Mouse (Mus musculus) layer of hippocampus, adult 6 months (tissue): ENCODE measurements around the gene Olfr1148. TPM values are rescaled to one million over a fixed set of nuclear protein-coding genes. Genes with fewer than 3 reads are reported as not detected.

Experiments used
- long read RNA-seq, 2 experiments: library from polyadenylated mRNA; unstranded; transcript quantifications; one replicate each; pipeline ENCODE4 v2.0.0; 2019 to 2020
- polyA plus RNA-seq: library from polyadenylated mRNA; unstranded; fragments of <200 nt; fragmentation: Nextera tagmentation; gene quantifications from 2 replicates; pipeline ENCODE4 v1.2.3, GENCODE M21; 2021

The Olfr1148 gene
- not detected in 2 replicates for polyA plus RNA-seq
- long read RNA-seq, experiment 1: 0 reads
- long read RNA-seq, experiment 2: 0 reads

DNA sequence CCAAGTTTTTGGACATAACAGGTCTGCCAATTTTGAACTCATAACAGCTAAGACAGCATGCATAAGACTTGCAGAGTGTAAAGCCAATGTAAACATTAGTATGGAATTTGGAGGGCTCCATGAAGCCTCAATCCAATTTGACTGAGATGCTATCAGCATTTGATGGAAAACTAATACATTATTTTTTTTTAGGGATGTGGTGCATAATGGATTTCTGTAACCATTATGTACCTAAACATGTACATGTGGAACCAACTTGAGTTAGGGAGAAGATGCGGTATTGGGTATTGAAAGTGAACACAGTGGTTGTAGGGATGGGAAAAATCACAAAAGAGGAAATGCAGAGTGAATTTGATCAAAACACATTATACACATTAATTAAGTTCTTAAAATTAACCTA, at the start of gene Olfr1148:
Gene Olfr1148 (plus strand): TSS at position 301 of the 400 bp plus-strand sequence.

DNA sequence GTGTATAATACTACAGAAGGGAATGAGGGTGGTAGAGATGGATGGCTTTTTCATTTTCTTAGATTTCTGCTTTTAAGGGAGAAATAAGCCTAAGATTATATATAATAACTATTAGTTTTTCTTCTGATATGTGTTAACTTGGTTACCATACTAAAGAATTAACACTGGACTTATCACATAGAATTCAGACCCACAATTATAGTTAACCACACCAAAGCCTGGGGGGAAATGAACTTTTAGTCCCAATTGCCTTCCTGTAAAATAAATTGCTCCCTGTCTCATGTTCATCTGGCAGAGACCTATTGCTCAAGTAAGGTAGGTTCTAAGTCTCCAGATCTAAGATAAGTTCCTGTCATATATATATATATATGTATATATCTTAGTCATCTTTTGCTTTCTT, 30.0 kb upstream of the Olfr1148 start, which contains the start of gene Olfr1143:
Gene Olfr1143 (plus strand): TSS at position 301 of the 400 bp plus-strand sequence.

DNA sequence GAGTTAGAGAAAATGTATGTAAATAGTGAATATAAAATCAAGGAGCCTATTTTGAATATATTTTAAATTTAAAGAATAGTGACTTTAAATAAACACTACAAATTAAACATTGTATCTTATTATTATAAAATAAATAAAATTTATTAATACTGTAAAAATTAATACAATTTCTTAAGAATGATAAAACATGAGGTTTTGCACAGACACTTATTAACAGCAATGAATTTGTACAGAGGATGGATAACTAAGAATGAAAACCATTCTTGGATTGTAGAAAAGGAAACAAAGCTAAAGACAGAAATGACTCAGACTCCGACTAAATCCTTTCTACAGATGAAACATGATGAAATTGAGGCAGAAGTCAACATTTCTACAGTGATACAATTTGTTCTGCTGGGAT, 20.8 kb upstream of the Olfr1148 start, which contains the start of gene Olfr1145:
Gene Olfr1145 (plus strand): TSS at position 301 of the 400 bp plus-strand sequence.

DNA sequence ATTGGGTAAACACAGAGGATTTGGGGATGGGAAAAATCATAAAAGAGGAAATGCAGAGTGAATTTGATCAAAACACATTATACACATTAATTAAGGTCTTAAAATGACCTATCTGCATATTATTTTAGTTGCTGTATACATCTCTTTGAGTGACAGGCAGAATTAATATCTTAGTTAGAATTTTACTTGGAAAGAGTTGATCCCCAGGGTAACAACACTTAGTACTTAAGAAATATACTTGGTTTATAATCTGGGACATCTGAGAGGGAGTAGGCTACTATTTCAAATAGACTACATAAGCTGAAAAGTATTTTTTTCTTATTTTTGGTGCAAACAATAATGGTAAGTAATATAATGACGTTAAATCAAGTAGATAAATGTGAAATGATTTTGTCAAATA, 13.4 kb downstream of the Olfr1148 start, which contains the start of gene Olfr1150-ps1:
Gene Olfr1150-ps1 (plus strand): TSS at position 301 of the 400 bp plus-strand sequence.

DNA sequence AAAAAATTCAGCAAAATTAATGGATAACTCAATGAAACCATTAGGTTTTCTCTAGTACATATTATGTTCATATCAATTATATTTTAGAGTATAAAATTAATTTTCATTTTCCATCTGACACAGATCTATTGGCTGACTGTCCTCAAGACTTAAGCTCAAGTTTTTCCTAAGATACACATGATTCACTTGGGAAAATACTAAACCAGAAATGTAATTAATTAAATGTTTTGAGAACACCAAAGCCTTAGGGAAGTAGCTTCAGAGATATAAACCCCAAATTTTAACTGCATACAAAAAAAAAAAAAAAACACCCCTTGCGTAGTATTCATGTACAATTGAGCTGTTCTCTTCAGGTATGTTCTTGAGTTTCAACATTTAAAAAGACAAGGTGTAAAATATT, 25.2 kb downstream of the Olfr1148 start, which contains the start of gene Olfr1151:
Gene Olfr1151 (plus strand): TSS at position 301 of the 400 bp plus-strand sequence.

DNA sequence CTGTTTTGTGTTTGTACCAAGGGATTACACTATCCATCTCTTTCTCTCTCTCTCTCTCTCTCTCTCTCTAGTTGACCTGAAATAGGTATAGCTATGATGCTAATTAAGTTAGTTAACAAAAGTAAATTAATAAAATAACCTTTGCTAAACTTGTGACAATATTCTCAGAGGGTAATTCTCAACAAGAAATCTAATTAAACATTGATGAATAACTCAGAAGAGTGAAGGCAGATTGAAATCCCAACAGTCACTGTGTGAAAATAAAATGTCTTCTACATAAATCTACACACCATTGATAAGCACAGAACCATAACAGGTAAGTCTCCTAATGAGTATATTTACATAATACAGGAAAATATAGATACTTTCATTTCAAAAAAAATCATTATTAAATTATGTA, 35.9 kb downstream of the Olfr1148 start, which contains the start of gene Olfr1152:
Gene Olfr1152 (plus strand): TSS at position 301 of the 400 bp plus-strand sequence.

Other genes starting within 250 kb of the Olfr1148 start
- not detected in 2 replicates for gene Olfr1130, start 224.3 kb upstream of the Olfr1148 start, polyA plus RNA-seq
- gene Olfr1131, start 203.4 kb upstream of the Olfr1148 start, polyA plus RNA-seq: not detected in 2 replicates
- gene Olfr1132, start 193.0 kb upstream of the Olfr1148 start, polyA plus RNA-seq: not detected in 2 replicates
- gene Olfr1133, start 183.2 kb upstream of the Olfr1148 start, polyA plus RNA-seq: not detected in 2 replicates
- gene Olfr1134, start 172.1 kb upstream of the Olfr1148 start, polyA plus RNA-seq: not detected in 2 replicates
- not detected in 2 replicates for gene Olfr1135, start 156.9 kb upstream of the Olfr1148 start, polyA plus RNA-seq
- not detected in 2 replicates for gene Olfr1136, start 136.6 kb upstream of the Olfr1148 start, polyA plus RNA-seq
- not detected in 2 replicates for gene Olfr1137, start 117.4 kb upstream of the Olfr1148 start, polyA plus RNA-seq
- gene Olfr1138, start 90.6 kb upstream of the Olfr1148 start, polyA plus RNA-seq: not detected in 2 replicates
- not detected in 2 replicates for gene Olfr1140, start 86.8 kb upstream of the Olfr1148 start, polyA plus RNA-seq
- not detected in 2 replicates for gene Olfr1141, start 76.5 kb upstream of the Olfr1148 start, polyA plus RNA-seq
- gene Olfr152, start 51.0 kb upstream of the Olfr1148 start, polyA plus RNA-seq: not detected in 2 replicates
- not detected in 2 replicates for gene Olfr1143, start 29.9 kb upstream of the Olfr1148 start, polyA plus RNA-seq
- not detected in 2 replicates for gene Olfr1145, start 20.7 kb upstream of the Olfr1148 start, polyA plus RNA-seq
- not detected in 2 replicates for gene Olfr1150-ps1, start 13.5 kb downstream of the Olfr1148 start, polyA plus RNA-seq
- gene Olfr1151, start 25.3 kb downstream of the Olfr1148 start, polyA plus RNA-seq: not detected in 2 replicates
- gene Olfr1152, start 36.0 kb downstream of the Olfr1148 start, polyA plus RNA-seq: not detected in 2 replicates
- not detected in 2 replicates for gene Olfr1153, start 64.4 kb downstream of the Olfr1148 start, polyA plus RNA-seq
- not detected in 2 replicates for gene Olfr1154, start 74.6 kb downstream of the Olfr1148 start, polyA plus RNA-seq
- not detected in 2 replicates for gene Olfr1155, start 114.6 kb downstream of the Olfr1148 start, polyA plus RNA-seq
- gene Olfr1156, start 122.6 kb downstream of the Olfr1148 start, polyA plus RNA-seq: not detected in 2 replicates
- not detected in 2 replicates for gene Olfr1157, start 137.8 kb downstream of the Olfr1148 start, polyA plus RNA-seq
- gene Olfr74, start 144.1 kb downstream of the Olfr1148 start, polyA plus RNA-seq: not detected in 2 replicates
- gene Olfr1158, start 159.6 kb downstream of the Olfr1148 start, polyA plus RNA-seq: not detected in 2 replicates
- not detected in 2 replicates for gene Olfr1160, start 177.7 kb downstream of the Olfr1148 start, polyA plus RNA-seq
- not detected in 2 replicates for gene Olfr1161, start 192.2 kb downstream of the Olfr1148 start, polyA plus RNA-seq
- gene Olfr73, start 207.2 kb downstream of the Olfr1148 start, polyA plus RNA-seq: not detected in 2 replicates
- not detected in 2 replicates for gene Olfr1162, start 220.6 kb downstream of the Olfr1148 start, polyA plus RNA-seq
- not detected in 2 replicates for gene Olfr1163, start 241.3 kb downstream of the Olfr1148 start, polyA plus RNA-seq